Mouse (Mus musculus): ENCODE data around the gene Glce.
A peak's percentile ranks its signal among the peaks of the same experiment; 100 is the strongest.

The Glce gene

GRCm38 (mm10) chr9:62028072-62028471, 94.4 kb downstream of the Glce start:
- DNase-seq (ENCODE audit: low spot score): no peak

DNA sequence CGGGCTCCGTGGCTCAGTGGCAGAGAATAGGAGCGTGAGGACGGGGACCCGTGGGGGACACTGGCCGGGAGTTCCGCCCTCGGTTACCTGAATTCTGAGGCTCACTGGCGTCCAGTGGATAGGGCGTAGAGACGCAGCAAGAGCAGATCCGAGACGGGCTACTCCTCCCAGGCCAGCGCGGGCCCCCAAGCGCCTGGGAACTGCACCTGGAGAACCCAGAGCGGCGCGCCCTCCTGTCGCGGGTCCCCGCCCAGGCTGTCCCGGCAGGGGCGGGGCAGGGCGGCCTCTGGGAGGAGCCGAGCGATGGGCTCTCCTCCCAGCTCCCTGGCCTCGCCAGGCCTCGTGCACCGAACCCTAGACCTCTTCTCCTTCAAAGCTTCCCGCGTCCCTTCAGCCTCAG, 95.9 kb downstream of the Glce start, which contains the start of gene Paqr5:
Paqr5 (minus strand) TSS at position 257 of the 400 bp plus-strand sequence.
- DNase-seq (ENCODE audit: low spot score): peak; percentile 30

- DNase-seq (ENCODE audit: low spot score): no peak
Observed at GRCm38 (mm10) chr9:62025056-62025455, 97.4 kb downstream of the Glce start.

DNA sequence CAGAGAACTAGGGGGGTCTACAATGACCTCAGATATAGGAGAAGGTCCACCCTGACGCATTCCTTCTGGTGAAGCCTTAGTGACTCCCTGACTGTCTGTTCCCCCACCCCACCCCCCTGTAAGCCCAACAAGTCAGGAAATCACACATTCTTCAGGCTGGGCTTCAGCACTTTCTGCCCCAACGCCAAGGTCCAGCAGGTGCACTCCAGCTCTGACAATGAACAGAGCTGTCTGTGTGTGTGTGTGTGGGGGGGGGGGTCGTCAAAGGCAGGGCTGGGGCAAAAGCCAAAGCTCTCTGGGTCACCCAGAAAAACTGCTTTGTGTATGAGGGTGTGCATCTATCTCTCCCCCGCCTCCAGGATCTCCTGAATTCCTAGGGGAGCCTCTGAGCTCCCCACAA, 98.6 kb downstream of the Glce start:
- DNase-seq (ENCODE audit: low spot score): no peak

DNA sequence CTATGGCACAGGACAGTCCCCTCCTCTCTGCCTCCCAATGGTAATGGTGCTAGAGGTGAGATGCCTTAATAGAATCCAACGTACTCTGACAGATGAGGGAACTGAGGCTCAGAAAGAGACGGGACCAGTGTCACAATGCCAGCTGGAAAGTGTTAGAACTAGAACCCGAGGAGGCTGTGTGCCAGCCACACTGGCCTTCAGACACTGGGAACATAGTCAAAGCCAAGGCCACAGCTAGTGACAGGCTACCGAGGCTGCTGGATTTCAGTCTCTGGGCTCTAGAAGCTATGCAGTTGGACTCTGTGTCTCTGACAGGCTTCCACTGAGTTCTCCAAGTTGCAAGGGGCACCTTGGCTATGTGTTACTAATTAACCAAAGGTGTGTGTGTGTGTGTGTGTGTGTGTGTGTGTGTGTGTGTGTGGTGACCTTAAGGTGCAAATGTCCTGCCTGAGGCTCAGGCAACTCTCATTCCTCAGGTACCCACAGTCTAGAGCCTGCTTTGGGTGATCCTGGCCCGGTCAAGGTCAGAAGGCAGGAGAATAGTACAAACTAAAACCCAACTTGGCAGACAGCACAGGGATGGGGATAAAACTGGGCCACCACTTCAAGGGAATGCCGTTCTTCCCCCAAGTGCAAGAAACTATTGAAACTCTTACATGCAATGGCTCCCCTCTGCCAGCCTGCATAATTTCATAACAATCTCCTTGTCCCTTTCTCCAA, 99.3 kb downstream of the Glce start:
- no peak for DNase-seq (ENCODE audit: low spot score)

DNA sequence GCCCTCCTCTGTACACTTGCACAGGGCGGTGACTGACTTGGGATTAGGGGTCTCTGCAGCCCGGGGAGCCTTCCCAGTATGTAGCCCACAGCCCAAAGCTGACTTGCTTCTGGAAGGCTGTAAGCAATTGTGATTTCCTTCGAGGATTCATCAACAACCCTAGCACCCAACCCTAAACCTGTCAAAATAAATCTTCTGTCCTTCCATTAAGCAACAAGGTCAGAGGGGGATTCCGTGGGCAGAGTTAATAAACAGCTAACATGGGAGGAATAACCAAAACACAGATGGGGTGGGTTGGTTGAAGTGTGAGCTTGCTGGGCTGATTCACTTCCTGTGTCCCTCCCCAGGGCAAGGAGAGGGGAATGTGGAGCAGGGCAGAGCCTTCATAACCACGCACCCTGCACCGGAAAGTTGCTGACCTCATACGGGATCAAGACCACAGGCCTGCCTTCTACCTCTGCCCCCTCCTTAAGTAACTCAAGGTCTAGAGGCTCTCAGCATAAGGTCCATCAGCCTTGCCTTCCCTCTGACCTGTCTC, 100.8 kb downstream of the Glce start:
- no peak for DNase-seq (ENCODE audit: low spot score)

- DNase-seq (ENCODE audit: low spot score): no peak
Observed at GRCm38 (mm10) chr9:62020259-62020658, 102.2 kb downstream of the Glce start.

DNA sequence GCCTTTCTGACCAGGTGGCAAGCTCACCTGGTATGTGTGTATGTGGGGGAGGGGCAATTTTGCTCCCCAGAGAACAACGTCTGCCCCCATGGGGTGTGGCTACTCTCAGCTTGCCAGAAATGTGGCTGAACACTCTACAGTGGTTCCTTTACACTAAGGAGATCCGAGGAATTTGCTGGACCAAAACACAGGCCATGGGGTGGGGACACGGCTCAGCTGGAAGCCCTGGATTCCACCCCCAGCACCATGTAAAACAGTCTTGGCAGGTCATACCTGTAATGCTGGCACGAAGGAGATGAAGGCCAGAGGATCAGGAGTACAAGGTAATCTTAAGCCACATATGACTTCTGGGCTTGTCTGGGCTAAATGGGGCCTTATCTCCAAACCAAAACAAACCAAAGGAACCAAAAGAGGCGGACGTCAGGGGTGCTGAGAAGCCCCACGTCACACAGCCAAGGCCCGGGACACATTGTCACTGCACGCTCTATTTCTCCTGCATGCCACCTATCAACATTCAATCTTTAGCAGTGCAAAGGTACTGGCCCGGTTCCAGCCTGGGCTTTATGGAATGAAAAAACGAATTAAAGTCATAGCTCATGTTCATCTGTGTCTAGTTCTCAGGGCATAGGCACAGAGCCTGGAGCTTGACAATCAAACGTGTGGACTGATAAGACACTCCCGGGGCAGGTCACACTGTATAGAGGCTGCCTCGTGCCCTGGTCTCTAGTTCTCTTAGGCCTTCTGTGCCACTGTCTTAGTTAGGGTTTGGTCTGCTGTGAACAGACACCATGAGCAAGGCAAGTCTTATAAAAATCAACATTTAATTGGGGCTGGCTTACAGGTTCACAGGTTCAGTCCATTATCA, 104.0 kb downstream of the Glce start:
- DNase-seq (ENCODE audit: low spot score): no peak

- DNase-seq (ENCODE audit: low spot score): no peak
Observed at GRCm38 (mm10) chr9:62017329-62017728, 105.1 kb downstream of the Glce start.

- no peak for DNase-seq (ENCODE audit: low spot score)
Observed at GRCm38 (mm10) chr9:62015504-62015903, 107.0 kb downstream of the Glce start.

GRCm38 (mm10) chr9:62013316-62014097, 108.9 kb downstream of the Glce start:
- DNase-seq (ENCODE audit: low spot score): no peak

DNA sequence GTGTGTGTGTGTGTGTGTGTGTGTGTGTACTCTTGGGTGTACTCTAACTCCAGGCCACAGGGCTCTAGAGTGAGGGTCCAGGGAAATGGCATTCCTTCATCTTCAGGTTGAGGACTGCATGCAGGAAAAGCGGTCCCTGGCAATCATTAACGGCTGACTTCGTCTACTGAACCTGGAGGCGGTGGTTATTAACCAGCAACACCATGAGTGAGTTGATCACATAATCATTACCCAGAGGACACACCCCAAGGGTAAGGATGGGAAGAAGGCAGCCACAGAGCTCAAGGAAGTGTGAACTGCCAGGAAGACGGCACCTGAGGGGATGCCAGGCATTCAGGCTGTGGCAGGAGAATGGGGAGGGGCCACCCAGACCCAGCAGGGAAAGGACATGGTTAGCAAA, 114.1 kb downstream of the Glce start:
- no peak for DNase-seq (ENCODE audit: low spot score)
